Mouse (Mus musculus) gastrocnemius, postnatal 14 days (tissue): ENCODE data around the gene Slc25a23. TPM values are rescaled to one million over a fixed set of nuclear protein-coding genes. Genes with fewer than 3 reads are reported as not detected.

Source experiments
- DNase-seq: peaks from one replicate; pipeline ENCODE4 v3.0.0; 2021; ENCODE audit warnings: mixed read lengths
- intact Hi-C: fragments of 180-260 bp; cut with DNase I; formaldehyde crosslinking; loops from one replicate; pipeline ENCODE4 v1.15.1; 2025; ENCODE audit warnings: low total_unique reads
- total RNA-seq, 2 experiments: library from RNA; stranded (reverse); gene quantifications; 2 replicates each; pipeline ENCODE4 v1.2.3; 2021

Slc25a23 gene
- total RNA-seq, 2 experiments from 2014 or later: 31.7 to 38.2 TPM

DNA sequence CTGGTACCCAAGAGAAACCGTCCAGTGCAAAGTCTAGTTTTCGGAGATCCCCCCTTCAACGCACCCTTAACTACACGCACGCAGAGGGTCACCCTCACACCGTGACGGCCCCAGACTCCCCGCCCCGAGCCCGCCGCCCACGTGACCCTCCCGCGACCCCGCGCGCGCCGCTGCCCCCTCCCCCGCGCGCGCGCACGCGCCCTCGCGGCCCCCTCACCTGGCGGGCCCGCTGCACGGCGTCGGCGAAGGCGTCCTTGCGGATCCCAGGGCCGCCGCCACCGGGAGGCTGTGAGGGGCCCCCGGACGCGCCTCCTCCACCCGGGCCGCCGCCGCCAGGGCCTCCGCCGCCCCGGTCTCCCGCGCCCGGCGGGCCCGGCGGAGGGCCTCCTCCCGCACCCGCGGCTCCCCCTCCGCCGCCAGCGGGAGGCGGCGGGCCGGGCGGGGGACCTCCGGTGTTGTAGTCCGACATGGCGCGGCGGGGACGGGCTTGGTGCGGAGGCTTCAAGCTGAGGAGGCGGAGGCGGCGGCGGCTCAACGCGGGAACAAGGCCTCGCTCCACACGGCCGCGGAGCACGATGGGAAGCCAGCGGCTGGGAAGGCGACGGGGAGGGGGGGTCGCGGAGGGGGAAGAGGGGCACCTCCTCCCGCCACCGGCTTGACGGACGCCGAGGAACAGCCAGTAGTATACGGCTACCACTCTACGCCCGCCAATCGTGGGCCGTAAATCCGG is 28.6 kb downstream of the Slc25a23 start, which contains the start of gene Khsrp:
Gene Khsrp, minus strand, starts transcription at position 592 of the 730 bp plus-strand sequence.
- intact Hi-C loops: no loop called here
- peak; percentile 47 for DNase-seq

DNA sequence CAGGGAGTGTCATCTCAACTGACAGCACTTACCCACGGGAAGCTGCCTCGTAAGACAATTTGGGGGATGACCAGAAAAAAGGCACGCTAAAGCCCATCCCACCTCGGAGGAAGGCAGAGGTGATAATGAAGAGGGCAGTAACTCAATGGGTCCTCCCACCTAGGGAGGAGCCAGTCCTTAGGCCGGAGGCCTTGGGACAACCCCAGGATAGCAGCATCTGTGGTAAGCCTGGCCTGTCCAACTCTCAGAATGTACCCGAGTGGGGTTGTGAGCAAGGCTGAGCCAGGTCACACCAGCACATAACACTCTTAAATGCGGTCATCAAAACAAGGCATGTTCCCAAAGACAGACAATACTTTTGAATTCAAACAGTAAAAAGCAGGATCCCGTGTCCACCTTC is 30.0 kb downstream of the Slc25a23 start:
- no peak for DNase-seq
- intact Hi-C loops: no loop called here

DNA sequence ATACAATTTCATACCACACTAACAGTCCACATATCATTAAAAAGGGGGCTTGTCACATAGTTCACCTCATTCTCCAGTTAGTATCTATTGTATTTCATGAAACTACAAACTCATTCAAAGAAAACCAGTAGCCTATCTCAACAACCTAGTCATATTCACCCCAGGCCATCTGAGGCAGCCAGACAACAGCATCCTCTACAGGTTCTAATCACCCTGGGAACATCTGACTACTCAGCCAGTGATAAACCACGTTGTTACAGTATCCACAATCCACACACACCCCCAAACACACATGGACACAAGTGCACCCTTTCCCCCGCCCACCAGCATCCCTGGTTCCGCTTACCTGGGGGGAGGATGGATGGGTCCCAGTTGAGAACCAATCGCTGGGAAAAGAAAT is 32.2 kb downstream of the Slc25a23 start:
- intact Hi-C loops: no loop called here
- DNase-seq: no peak

DNA sequence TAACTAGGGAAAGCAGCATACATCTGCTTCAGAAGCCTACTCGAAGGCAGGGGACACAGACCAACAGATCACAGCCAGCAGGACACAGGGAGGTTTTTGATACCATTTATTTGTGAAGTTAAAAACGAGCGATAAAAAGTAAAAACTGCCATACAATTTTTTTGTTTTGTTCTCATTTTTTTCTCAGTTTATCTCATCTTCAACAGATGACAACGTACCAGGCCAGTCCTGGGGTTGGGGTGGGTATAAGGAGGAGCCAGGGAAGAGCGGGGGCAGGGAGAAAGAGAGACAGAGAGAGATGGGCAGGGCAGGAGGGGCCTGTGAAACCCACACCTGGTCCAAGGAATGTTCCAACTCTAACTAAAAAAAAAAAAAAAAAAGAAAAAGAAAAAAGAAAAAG is 38.7 kb downstream of the Slc25a23 start:
- no peak for DNase-seq
- intact Hi-C loops: no loop called here

DNA sequence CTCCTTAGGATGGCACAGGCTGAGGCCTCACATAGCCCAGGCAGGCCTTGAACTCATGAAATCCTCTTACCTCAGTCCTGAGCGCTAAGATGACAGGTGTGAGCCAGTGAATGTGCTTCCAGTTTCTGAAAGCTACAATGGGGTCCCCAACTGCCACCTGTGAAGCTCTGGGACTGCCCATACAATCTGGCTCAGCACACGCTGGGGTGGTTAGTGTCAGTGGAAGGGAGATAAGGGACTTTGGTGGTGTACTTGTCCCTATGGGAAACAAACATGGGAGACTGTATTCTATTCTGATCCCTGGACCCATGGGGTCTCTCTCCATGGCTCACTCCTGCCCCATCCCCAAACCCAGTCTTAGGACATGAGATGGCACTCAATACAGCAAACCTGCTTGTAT is 40.0 kb downstream of the Slc25a23 start:
- intact Hi-C loops: no loop called here

DNA sequence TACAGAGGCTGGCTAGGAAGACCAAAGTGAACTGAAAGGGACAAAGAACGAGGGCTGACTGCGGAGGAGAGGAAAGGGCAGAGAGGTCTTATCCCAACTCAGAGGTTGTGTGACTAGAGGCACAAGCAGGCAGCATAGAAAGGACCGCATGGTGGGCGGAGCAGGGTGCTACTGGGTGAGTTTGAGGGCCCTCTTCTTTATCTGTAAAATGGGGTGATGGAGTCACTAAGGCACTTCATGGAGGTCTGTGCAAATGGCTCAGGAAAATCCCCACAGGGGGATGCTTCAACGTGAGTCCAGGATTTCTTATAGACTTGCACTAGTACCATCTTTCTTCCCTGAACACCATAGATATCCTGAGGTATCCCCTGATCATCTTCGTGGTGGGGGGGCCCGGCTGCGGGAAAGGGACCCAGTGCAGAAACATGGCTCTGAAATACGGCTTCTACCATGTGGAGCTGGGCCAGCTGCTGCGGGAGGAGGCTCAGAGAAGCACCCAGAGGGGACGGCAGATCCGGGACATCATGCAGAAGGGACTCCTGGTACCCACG is 47.3 kb downstream of the Slc25a23 start:
- intact Hi-C loops: no loop called here
- no peak for DNase-seq

More for the DNA sequence above, 40.0 kb downstream of the Slc25a23 start:
- no peak for DNase-seq

DNA sequence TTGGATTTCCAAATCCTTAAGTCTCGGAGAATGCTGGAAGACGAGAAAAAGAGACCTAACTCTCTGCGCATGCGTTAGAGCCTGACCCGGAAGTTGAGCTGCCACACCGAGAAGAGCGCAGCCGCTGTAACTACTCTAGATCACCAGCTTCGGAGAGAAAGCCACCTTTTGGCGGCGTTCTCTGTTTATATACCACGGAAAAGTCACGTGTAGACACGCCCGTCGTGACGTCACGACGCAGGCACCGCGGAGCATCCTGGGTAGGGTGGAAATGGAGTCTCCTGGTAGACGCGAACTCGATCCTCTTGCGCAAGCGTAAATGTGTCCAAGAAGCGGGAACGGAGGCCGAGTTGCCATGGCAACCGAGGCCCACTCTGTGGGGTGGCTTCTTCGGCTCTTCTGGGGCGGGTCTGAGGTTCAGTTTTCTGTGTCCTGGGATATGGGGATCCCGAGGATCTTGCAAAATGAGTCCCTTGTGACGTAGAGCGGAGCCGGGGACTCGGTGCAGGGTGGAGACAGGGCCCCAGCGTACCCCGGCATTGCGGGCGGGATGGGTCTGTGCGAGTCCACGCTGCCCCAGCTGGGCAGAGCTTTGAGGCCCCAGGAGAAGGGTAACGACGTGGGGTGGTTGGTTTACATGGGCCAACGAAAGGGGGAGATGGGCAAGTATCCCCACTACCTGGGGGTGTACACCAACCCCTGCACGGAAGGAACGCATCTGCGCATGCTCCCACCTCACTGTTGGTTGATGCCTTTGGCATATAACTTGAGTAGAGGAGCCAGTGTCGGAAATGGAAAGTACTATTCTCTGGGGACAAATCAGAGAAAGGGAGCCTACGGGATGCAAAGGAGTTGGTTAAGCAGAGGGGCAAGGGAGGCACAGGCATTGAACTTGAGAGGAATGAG is 48.2 kb downstream of the Slc25a23 start, which contains the start of the genes Gtf2f1 and Gm17949:
Gene Gtf2f1, minus strand, starts transcription at position 53 of the 906 bp plus-strand sequence.
Gene Gm17949, plus strand, starts transcription at position 234 of the 906 bp plus-strand sequence.
- peak; percentile 93 for DNase-seq
- intact Hi-C loops: no loop called here

DNA sequence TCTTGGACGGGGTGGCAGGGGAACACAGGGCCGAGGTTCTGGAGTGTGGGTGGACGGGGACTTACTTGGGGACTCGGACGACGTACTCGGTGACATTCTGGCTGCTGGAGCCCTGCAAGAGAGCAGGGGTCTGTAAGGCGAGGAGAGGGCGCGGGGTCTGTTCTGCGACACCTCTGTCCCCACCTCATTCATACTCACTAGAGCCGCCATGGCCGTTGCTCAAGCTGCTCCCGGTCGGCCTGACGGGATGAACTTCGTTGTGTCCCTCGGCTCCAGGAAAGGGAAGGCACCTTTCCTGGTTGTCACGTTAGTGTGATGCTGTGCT is 48.8 kb downstream of the Slc25a23 start:
- DNase-seq: peak; percentile 37
- intact Hi-C loops: no loop called here

DNA sequence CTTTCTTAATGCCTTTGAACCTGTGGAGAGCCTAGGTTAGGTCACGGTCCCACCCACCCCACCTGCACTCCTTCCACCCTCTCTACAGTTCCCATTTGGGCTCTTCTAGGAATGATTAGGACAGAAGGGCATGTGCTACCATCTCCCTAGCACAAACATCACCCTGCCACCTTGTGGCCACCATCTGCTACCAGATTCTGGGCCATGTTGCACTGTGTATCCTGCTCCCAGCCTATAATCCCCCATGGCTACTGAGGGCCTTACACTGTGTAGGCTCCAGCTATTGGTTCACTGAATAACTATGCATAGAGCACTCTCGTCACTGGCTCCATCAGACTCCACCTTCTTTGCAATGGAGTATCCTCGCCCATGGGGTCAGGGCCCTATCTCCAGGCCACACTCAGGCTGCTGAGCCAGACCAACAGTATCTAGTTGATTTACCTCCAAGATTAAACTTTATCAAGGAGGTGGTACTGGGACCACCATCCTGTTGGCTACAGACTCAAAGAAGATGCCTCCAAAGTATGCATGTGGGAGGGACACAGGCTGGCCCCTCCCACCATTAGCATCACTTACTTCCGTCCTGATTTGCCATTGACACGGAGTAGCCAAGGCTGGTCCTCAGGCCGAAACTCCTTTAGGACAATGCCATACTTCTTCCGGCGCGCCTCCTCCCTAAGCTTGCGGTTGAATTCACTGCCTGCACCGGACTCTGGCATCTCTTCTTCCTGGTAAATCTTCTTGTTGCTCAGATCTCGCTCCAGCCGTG is 52.3 kb downstream of the Slc25a23 start:
- no peak for DNase-seq
- intact Hi-C loops: no loop called here

DNA sequence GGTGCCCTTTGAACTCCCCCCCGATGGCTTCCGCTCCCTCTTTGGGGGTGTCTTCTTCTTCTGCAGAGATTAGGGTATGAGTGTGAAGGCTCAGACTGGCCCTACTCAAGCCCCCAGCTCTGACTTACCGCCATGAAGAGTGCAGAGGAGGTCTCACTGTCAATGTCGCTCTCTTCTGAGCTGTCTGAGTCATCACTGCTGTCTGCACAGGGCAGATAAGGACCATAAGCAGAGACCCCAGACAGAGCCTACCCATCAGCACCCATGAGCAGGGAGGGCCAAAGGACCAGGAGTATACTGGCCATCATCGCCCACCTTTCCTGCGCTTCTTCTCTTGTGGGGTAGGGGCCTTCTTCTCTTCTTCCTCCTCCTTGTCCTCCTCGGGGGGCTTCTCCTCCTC is 55.7 kb downstream of the Slc25a23 start:
- intact Hi-C loops: no loop called here
- no peak for DNase-seq

DNA sequence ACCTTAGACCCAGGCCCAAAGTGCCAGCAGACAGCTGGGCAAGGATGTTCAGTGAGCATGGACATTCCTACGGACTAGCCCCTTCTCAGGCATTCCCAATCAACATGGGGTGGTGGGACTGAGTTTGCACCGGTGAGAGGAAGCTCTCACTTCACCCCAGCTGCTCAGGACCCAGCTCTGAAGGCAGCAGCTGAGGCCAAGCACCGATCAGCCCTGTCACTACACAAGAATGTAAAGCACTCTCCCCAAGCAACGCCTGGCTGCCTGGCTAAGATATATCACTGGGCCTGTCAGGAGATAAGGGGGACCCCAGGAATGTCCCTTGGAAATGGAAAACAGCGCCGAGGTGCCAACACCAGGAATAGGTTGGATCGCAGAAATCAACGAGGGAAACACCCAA is 58.4 kb downstream of the Slc25a23 start:
- intact Hi-C loops: no loop called here
- no peak for DNase-seq

DNA sequence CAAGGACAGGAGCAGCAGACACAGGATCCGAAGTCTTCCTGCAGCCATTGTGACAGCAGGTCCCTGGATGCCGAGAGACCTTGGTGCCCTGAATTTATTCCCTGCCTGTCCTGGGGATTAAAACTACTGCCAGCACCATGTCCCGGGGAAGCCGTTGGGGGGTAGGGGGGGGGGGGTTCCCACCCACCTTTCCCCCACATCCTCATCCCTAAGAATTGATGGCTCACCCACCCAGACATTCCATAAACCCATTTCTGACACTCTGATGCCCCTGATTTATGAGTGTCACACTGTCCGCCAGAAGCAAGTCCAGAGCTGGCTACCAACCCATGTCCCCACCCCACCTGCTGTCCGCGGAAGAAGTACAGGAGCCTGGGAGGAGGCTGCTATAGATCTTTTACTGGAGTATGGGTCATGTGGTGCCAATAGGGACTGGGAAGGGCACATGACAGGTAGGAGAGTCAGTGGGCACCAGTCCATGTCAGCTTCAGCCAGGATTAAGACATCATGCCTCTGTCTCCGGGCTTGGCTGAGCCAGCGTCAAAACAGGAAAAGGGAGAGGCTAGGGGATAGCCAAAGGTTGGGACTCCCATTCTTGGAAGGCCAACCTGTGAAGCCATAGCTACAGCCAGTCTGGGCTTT is 59.6 kb downstream of the Slc25a23 start, which contains the start of gene Pspn:
Gene Pspn, minus strand, starts transcription at position 51 of the 642 bp plus-strand sequence.
- DNase-seq: no peak
- intact Hi-C loops: loop anchor here (5.0 kb wide), 1 partner anchor 167 kb away; no protein-coding TSS in a partner anchor

DNA sequence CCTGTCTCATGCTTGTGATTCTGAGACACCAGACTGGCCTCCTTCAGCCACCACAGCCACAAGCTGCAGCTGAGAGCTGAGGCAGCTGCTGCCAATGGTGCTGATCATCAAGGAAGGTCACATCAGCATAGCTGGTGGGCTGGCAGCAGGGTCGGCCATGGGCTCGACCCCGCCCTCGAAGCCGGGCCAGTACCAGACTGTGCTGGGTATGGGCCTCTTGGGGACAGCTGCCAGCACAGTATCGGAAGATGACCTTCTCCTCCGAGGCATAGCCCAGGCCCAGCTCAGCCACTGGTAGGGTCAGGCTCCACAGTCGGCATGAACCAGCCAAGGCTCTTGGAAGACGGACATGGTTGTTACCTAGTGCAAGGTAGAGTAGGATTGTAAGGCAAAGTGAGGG is 60.2 kb downstream of the Slc25a23 start:
- DNase-seq: no peak
- intact Hi-C loops: loop anchor here (5.0 kb wide), 1 partner anchor 168 kb away; no protein-coding TSS in a partner anchor

DNA sequence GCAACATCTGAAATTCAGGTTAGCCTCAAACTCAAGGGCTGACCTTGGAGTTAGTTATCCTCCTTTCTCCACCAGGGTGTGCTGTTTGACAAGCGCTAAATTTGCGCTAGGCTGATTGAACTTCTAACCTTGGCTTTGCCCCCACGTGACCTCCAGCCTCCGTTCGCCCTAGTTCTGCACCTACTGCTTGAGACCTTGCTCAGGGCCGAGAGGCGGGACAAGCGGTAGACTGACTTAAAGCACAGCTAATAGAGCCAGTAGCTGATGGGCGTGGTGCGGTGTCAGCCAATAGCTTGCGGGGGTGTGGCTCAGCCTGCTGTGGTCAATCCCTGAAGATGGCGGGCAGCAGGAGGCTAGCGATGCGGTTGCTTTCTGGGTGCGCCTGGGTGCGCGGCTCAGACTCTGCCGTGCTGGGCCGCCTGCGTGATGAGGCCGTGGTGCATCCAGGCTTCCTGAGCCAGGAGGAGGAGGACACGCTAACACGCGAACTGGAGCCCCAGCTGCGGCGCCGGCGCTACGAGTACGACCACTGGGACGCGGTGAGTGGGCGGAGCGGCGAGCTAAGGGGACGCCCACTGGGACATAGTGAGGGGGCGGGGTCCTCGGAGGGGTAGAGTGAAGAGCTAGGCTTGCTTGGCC is 62.5 kb downstream of the Slc25a23 start, which contains the start of gene Alkbh7:
Gene Alkbh7, plus strand, starts transcription at position 311 of the 639 bp plus-strand sequence.
- DNase-seq: peak; percentile 97
- intact Hi-C loops: loop anchor here (5.0 kb wide), 1 partner anchor 170 kb away; no protein-coding TSS in a partner anchor

DNA sequence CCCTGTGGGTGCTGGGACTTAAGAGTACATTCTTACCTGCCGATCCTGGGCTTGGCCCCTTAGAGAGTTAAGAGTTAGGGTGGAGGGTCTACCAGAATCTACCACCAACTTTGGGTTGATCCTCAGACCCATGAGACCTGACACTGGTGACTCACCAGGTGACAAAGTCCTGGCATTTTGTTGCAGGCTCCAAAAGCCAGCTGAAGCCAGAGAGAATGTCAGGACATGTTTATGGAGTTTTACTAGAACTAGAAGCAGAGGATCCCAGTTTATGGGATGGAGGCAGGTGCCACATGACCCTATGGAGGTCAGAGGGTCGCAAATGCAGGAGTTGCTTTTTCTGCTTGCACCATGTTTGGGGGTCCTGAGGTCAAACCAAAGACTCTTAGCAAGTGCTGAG is 63.2 kb downstream of the Slc25a23 start:
- intact Hi-C loops: loop anchor here (5.0 kb wide), 1 partner anchor 171 kb away; no protein-coding TSS in a partner anchor
- no peak for DNase-seq

DNA sequence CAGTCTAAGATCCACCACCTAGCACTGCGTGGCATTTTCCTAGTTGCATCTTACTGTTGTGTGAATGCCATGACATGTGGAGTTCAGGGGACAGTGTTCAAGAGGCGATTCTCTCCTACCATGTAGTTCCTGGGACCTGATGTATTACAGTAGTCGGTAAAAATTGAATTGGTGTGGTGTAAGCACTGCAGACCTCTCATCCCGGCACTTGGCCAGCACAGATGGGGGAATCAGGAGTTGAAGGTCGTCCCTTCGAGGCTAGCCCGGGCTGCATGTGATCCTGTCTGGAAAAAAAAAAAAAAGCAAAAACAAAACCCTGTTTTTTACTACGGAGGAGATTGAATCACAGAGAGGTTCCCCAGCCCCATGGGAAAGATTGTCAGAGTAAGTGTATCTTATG is 64.6 kb downstream of the Slc25a23 start:
- no peak for DNase-seq
- intact Hi-C loops: loop anchor here (5.0 kb wide), 1 partner anchor 172 kb away; no protein-coding TSS in a partner anchor
